Mouse (Mus musculus) cerebellum, adult 18-20 months (tissue): ENCODE measurements around the gene Hnrnpa3.
"Not testable (repeated sequence)": the region's sequence is repeated elsewhere in the genome, so short reads cannot be mapped to it uniquely, and the experiment has no call there.

Experiments used
- DNase-seq, 2 experiments: peaks; one replicate each; pipeline ENCODE4 v3.0.0; 2021

Gene Hnrnpa3

DNA sequence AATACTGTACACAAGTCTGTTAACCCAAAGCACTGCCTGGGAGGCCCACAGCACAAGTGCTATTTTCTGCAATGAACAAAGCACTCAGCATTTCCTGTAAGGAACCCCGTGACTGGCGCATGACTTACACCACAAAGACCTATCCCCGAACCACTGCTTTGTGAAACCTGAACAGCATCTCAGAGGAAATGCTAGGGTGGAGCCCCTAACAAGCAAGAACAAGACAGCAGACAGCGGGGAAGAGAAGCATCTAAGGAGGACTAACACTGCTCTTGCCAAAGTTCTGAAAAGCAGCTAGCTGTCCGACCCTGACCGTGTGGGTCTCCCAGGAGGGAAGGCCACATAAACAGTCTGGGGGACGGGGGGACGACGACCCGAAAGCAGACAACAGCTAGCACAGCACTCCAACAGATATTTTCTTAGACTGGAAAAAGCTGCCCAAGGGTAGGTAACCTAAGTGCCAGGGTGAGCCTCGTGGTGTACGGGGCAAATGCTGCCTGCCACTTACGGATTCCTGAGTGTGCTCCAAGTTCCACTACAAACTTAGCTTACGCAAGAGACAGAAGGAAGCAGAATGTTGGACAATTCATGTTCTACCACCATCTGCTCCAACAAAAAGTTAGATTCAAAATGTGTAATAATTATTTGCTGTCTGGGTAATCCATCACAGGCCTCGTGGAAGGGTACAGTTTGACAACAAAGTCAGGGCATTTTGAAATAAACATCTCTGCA is 24.1 kb downstream of the Hnrnpa3 start:
- DNase-seq = no peak

DNA sequence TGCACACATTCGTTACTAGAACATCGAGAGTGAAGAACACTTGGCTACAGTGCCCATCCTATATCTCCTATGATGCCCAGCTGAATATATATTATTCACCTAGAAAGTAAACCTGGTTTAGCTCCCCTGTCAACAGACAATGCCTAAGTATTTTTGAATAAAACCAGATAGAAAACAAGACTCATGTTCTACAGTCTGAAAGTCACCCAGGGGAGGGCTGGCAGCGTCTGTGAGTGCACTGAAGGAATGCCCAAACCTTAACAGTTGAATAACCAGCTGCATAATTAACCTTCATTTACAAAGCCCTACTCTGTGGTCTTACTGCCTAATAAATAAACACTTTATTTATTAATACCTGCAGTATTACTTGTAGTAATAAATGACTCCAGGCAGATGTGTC is 25.5 kb downstream of the Hnrnpa3 start:
- DNase-seq = no peak

DNA sequence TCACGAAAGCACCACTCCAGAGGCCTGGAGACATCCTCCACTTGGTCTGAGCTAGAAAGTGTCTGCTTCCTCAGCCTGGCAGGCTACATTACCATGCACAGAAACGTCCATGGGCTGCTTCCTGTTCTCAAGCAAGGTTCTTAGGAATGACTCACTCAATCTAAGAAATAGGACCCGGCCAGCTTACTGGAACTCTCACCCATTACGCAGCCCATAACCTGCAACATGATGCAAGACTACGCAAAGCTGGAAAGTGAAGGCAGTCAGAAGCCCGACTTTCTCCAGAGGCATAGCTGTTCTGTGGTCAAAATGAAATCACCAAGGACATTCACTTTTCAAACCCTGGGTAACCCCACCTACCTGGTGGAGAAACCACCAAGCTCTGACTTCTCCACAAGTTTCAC is 26.4 kb downstream of the Hnrnpa3 start:
- no peak for DNase-seq

- no peak for DNase-seq
Measured at GRCm38 (mm10) chr2:75687040-75687749, 28.1 kb downstream of the Hnrnpa3 start.

DNA sequence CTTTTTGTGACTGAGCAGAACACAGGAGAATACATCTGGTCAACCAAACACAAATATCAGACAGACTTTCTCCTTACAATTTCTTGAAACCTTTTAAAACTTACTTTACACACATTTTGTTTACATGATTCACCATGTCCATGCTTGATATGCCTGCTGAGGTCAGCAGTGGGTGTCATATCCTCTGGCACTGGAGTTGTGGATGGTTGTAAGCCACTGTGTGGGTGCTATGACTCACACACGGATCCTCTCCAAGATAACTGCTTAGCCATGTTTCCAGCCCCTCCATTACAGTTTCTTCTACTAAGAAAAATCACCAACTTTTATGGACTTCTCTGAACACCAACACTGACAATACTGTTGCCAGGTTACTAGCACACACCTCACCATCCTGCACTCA is 29.8 kb downstream of the Hnrnpa3 start:
- no peak for DNase-seq

- DNase-seq = no peak
Measured at GRCm38 (mm10) chr2:75689482-75690158, 30.6 kb downstream of the Hnrnpa3 start.

GRCm38 (mm10) chr2:75690656-75691055 is 31.6 kb downstream of the Hnrnpa3 start:
- no peak for DNase-seq

DNA sequence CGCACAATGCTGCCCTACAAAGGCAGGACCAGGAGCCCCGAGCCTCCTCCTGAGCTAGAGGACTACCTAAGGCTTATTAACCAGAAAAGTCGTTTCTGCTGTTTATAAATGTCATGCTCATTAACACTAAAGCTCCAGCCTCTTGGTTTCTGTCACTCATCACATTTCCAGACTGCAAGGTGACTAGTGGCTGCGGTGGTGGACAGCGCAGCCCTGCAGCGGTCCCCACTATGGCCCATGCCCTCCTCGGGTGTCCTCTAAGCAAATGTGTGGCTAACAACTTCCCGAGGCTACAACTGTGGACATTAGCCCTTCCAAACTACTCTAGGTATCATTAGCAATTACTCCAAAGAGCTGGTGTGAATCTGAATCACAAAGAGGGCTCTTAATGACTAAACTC is 32.3 kb downstream of the Hnrnpa3 start:
- DNase-seq = no peak

GRCm38 (mm10) chr2:75692369-75692768 is 33.3 kb downstream of the Hnrnpa3 start:
- DNase-seq = no peak

DNA sequence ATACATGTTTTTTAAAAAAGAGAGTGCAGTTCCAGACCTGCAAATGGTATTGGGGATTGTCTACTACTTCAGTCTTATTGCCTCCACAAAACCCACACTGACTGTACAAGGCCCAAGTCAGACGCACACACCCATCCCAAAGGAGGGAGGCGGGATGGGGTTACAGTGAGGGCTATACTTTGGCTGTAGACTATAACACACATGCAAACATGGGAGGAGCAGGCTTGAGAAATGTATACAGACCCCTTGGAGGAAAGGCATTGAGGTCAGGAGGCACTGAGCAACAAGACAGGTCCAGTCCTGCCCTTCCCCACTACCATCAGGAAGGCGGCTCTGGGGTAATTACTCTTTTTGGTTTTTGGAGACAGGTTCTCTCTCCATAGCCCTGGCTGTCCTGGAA is 35.9 kb downstream of the Hnrnpa3 start:
- DNase-seq = not testable (repeated sequence)

GRCm38 (mm10) chr2:75695676-75696350 is 36.8 kb downstream of the Hnrnpa3 start:
- no peak for DNase-seq

DNA sequence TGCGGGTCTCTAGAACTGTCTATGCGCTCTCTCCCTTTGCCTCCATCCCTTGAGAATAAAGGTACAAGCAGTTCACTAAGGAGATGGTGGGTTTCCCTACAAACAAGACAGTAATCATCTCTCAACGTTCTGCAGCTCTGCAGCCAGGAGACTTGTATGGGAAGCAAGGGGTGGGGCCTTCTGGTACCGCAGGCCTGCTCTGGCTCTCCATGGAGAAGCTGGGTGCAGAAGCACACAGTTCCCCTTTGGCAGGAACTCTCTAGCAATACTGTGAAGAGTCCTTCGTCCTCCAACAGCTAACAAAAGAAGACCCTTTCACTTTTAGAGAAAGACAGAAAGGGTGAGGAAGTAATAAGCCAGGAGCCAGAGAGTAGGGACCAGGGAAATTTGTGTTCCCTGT is 37.3 kb downstream of the Hnrnpa3 start:
- no peak for DNase-seq

GRCm38 (mm10) chr2:75697222-75697621 is 38.2 kb downstream of the Hnrnpa3 start:
- DNase-seq = no peak

DNA sequence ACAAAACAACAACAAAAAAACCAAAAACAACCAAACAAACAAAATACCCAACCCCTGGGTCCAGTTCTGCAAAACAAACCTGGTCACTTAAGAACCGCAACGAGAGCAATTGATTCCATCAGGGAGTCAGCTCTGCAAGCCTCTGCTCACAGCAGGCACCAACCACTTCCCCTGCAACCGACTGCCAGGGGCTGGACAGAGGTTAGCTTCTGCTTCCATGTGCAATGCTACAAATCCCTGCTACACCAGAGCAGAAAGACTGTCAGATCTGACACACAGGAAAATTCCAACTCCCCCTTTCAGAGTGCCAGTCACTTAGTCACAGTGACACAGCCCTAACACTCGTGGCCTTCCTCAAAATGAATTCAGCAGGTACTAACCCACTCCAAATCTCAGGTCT is 38.9 kb downstream of the Hnrnpa3 start:
- DNase-seq = no peak

DNA sequence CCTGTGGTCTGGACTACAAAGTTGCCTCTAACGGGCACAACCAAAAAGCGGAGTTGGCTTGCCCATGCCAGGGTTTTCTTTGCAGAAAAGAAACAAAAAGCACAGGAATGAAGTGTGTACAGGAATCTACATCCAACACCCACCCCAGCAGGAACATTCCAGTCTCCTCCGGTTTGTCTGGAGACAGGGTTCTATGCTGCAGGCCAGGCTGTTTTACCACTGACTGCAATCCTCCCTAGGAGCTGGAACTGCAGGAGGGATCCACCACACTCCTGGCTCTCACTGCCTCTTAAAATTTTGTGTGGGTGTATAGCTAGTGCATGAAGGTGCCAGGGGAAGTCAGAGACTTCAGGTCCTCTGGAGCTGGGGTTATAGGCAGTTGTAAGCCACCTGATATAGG is 39.8 kb downstream of the Hnrnpa3 start:
- DNase-seq = no peak

GRCm38 (mm10) chr2:75700543-75700942 is 41.5 kb downstream of the Hnrnpa3 start:
- no peak for DNase-seq

GRCm38 (mm10) chr2:75701207-75701606 is 42.1 kb downstream of the Hnrnpa3 start:
- DNase-seq = no peak

DNA sequence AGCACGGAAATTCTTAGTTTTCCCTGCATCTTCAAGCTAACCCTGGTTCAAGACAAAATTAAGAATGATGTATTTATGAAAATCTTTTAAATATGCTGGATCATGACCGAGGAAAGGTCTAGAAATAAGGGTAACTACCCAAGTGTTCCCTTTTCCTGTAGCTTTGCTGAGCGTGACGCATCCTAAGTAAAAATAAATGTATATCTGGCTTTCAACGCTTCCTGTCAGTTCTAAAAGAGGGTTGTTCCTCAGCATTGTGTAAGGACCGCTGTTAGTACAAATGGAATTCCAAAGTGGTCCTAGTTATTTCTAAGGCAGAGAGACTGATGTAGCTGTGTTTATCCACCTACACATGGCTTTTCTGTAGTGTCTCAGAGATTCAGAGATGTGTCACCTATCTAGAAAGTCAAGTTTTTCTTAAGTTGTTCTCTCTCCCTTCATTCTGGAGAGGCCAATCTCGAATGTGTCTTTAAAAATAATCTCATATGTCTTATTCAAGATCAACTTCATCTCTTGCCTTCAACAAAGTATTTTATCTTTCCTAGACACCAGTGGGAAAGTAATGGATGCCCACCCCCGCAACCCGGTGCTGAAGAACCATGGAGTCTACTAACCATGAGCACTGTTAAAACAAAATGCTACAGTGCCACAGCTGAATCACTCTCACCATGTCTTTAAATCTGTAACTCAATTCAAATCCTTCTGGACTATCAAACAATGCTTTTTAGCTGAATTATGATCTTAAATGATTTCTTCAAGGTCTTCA is 42.9 kb downstream of the Hnrnpa3 start:
- DNase-seq = no peak

- DNase-seq = no peak
Measured at GRCm38 (mm10) chr2:75702588-75702976, 43.5 kb downstream of the Hnrnpa3 start.

- peak; percentile 51 to 53 for DNase-seq
Measured at GRCm38 (mm10) chr2:75703375-75704181, 44.5 kb downstream of the Hnrnpa3 start.
